Mouse (Mus musculus) erythroblast, embryonic 14.5 days (primary cell): ENCODE data around the gene Dst. TPM values are rescaled to one million over a fixed set of nuclear protein-coding genes. Genes with fewer than 3 reads are reported as not detected.

Experiments
- H3K27me3 ChIP-seq: 2 replicates; pipeline ENCODE4 v1.6.1; 2012; ENCODE audit warnings: inconsistent platforms; ENCODE audit not compliant: control insufficient read depth
- H3K36me3 ChIP-seq: 2 replicates; pipeline ENCODE4 v1.6.1; 2012; ENCODE audit warnings: mild to moderate bottlenecking, inconsistent platforms; ENCODE audit not compliant: control insufficient read depth
- H3K4me1 ChIP-seq: 2 replicates; pipeline ENCODE4 v1.6.1; 2012; ENCODE audit warnings: inconsistent platforms; ENCODE audit not compliant: control insufficient read depth
- H3K4me3 ChIP-seq: replicated peaks from 2 replicates; pipeline ENCODE3; 2012; ENCODE audit warnings: moderate library complexity, mild to moderate bottlenecking, inconsistent platforms
- H3K9me3 ChIP-seq: 2 replicates; pipeline ENCODE4 v1.6.1; 2012; ENCODE audit warnings: low read length, inconsistent platforms, mixed read lengths; ENCODE audit not compliant: control insufficient read depth
- GATA1 ChIP-seq: IDR thresholded peaks from 2 replicates; pipeline ENCODE4 v1.6.1; 2012; ENCODE audit warnings: low read length, inconsistent platforms, mixed read lengths
- TAL1 ChIP-seq: IDR thresholded peaks from 3 replicates; pipeline ENCODE4 v1.6.1; 2012; ENCODE audit warnings: low read length, inconsistent platforms, mixed read lengths
- polyA plus RNA-seq: library from polyadenylated mRNA; stranded (reverse); fragments of >175 nt; gene quantifications from 2 replicates; pipeline ENCODE4 v1.2.3, GENCODE M21; 2012

The Dst gene
- polyA plus RNA-seq, 1 experiment: 1.5 TPM

DNA sequence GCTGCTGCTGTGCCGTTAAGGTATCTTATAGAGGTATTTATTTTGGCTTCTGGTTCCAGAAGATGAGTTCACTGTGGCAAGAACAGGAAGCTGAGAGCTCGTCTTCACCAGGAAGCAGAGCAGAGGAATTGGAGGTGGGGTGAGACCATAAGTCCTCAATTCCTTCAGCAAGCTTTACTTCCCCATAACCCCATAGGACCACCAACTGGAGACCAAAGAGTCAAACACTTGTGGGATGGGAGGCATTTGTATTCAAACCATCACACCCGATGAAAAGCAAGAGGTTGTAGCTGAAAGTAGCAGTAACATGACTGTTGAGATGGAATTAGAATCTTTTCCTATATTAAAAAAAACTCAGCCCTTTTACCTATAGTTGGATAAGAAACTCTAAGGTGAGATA lies 132.0 kb downstream of the Dst start:
- no peaks in the 10 kb centered on the region for H3K36me3 ChIP-seq
- no peaks in the 10 kb centered on the region for H3K27me3 ChIP-seq
- H3K4me1 ChIP-seq: no peaks in the 10 kb centered on the region
- no peaks in the 10 kb centered on the region for H3K9me3 ChIP-seq
- no peak for TF ChIP-seq GATA1
- no peak for TF ChIP-seq TAL1
- H3K4me3 ChIP-seq: no peak overlapping the region

DNA sequence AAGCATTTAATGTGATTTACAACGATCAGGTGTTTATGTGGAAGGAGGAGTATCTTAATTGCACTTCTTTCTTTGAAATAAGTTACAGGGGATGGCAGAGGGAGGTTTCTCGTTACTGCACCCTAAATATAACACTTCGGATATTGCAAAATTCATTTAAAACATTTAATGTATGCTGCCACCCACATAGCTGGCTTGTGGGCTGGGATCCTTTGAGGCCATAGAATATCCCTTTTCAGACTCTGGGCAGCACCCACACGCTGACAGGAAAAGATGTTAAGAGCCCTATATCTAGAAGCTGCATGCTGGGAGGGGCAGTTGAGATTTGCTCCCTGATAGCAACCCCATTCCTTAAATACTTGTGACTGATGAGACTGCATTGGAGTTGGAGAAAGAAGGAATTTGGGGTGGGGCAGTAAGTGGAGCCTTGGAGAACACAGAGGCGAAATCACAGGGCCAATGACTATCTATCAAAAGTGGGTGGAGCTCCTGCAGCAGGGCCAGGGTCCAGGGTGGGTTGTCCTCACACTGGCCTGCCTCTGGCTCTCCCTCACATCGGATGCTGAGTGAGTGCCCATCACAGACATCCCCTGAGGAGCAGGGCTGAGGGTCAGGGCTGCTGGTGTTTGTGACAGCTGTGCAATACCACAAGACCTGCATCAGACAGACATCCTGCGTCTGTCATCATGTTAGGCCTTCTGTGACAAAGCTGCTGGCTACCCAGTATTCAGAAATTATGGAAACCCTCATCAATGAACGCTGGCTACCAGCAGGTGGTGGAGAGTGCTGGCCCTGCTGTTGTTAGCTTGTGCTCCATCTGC lies 133.1 kb downstream of the Dst start:
- H3K4me3 ChIP-seq: no peak overlapping the region
- H3K27me3 ChIP-seq: no peaks in the 10 kb centered on the region
- TF ChIP-seq GATA1: no peak
- TF ChIP-seq TAL1: no peak
- H3K9me3 ChIP-seq: no peaks in the 10 kb centered on the region
- no peaks in the 10 kb centered on the region for H3K4me1 ChIP-seq
- no peaks in the 10 kb centered on the region for H3K36me3 ChIP-seq

DNA sequence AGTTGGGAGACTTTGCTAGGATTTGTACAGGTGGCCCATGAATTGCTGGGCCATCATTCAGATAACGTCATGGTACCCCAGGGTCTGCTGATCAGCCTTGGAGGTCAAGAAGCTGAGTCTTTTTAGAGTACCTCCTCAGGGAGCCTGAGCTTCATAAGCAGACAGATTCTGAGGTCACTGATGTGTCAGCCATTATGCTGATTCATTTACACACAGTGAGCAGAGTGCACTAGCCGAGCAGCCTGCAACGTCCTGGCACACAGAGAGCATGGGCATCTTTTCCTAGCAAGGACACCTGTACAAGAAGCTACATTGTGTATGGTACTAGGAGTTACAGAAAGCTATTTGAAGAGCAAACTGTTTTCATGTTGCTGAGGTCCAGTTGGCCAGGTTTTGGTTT lies 134.3 kb downstream of the Dst start:
- Histone ChIP-seq H3K4me1 (no peaks in the 10 kb centered on the region), H3K9me3 (no peaks in the 10 kb centered on the region), H3K36me3 (no peaks in the 10 kb centered on the region), H3K4me3 (no peak overlapping the region), H3K27me3 (no peaks in the 10 kb centered on the region)
- TF ChIP-seq TAL1: no peak
- TF ChIP-seq GATA1: no peak

DNA sequence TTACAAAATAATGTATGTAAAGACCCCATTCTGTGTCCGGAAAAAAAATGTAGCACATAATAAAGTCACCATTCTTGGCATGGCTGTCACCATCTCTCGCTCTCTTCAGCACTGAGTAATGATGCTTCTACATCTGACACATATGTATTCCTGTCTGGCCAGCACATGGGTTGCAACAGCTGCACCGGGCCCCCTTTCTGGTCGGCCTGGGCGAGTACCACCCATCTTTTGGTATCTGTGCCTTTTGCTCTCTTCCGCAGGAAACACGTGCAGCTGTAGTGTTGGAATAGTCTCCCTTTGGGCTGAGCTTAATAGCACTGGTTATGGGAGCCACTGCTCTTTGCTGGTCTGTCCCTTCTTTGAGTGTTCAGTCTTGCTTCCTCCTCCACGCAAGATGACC lies 135.3 kb downstream of the Dst start:
- H3K4me3 ChIP-seq: no peak overlapping the region
- H3K9me3 ChIP-seq: no peaks in the 10 kb centered on the region
- TF ChIP-seq GATA1 (no peak), TAL1 (no peak)
- H3K27me3 ChIP-seq: no peaks in the 10 kb centered on the region
- no peaks in the 10 kb centered on the region for H3K36me3 ChIP-seq
- H3K4me1 ChIP-seq: no peaks in the 10 kb centered on the region

DNA sequence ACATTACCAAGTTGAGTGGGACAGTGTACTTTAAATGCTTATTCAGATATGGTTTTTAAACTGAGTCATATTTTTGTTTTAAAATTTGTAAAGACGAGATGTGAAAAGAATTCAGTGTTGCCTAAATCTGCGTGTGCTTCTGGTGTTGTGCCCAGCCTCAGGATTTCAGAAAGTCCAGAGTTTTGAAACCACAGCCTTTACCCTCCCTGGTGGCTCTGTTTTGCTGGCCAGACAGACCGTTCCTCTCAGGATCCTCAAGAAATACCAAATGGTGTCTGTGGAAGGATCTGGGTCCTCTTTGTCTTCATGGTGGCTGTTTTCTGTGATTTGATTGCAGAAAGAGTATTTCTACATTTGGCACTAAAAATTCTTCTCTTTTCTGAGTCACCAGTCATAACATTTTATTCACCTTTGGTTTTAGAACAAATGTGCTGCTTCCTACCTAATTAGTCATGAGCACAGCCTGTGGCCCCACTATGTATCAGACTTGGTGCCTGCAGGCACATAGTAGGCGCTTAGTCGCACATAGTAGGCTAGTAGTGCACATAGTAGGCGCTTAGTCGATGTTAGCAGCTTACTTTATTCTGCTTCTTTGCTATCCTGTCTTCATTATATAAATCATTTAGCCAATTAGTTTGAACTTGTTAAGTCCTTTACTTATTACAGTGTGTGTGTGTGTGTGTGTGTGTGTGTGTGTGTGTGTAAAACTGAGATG lies 136.0 kb downstream of the Dst start:
- Histone ChIP-seq H3K4me1 (no peaks in the 10 kb centered on the region), H3K4me3 (no peak overlapping the region), H3K9me3 (no peaks in the 10 kb centered on the region), H3K27me3 (no peaks in the 10 kb centered on the region), H3K36me3 (no peaks in the 10 kb centered on the region)
- TF ChIP-seq GATA1 (no peak), TAL1 (no peak)

DNA sequence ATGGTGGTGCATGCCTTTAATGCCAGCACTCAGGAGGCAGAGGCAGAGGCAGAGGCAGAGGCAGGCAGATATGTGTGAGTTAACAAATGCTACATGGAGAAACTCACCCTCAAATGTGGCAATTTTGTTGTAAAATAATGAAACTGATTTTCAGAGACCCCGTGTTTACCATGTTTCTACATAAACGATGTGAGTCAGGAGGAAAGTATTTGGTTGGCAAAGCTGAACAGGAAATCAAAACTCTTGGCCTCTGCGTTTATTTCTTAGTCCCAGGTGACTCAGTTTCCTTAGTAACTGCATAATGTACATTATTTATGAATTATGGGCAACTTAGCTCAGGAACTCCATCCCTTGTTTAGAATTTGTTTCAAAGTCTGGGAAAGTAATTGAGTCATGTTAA lies 136.7 kb downstream of the Dst start:
- no peaks in the 10 kb centered on the region for H3K9me3 ChIP-seq
- TF ChIP-seq GATA1 (no peak), TAL1 (no peak)
- H3K27me3 ChIP-seq: no peaks in the 10 kb centered on the region

DNA sequence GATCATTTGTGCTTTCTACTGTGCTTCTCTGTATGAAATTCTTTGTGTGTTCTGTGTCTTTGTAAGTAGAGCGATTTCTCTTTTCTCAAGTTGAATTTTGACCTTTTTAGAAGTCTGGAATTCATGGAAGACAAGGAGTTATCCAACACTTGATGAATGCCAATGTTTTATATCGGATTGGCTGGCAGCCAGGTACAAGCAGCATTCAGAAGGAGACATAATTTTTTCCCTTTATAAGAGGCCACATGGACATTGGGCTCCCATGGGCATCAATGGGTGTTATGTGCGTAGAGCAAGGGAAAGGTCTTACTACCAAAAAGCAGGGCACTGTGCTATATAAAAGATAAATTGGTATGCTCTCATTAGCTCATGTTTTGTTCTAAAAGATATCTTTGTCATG lies 139.3 kb downstream of the Dst start:
- no peak for TF ChIP-seq TAL1
- TF ChIP-seq GATA1: no peak
- H3K4me1 ChIP-seq: no peaks in the 10 kb centered on the region
- no peak overlapping the region for H3K4me3 ChIP-seq
- H3K36me3 ChIP-seq: no peaks in the 10 kb centered on the region
- H3K27me3 ChIP-seq: no peaks in the 10 kb centered on the region
- H3K9me3 ChIP-seq: no peaks in the 10 kb centered on the region

More for the DNA sequence above, 136.7 kb downstream of the Dst start:
- Histone ChIP-seq H3K4me3 (no peak overlapping the region), H3K4me1 (no peaks in the 10 kb centered on the region), H3K36me3 (no peaks in the 10 kb centered on the region)

DNA sequence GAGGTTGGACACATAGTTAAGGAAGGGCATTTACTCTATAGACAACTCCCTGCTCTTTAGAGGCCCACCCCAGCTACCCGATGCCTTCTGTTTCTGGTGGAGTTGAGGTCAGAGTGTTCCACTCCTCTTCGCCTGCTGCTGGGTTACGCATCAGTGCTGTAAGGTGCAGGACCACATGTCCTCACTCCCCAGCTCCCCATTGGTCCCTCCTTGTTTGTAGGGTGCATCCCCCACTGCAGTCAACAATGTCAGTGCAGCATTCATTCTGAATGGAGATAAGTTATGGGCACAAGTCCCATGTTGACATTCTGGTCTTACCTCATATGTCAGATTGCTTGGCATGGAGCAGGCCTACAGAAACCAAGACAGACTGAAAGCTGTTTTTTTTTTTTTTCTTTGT lies 143.2 kb downstream of the Dst start:
- no peak for TF ChIP-seq GATA1
- no peak for TF ChIP-seq TAL1
- H3K4me3 ChIP-seq: no peak overlapping the region
- H3K27me3 ChIP-seq: no peaks in the 10 kb centered on the region
- H3K36me3 ChIP-seq: no peaks in the 10 kb centered on the region
- no peaks in the 10 kb centered on the region for H3K4me1 ChIP-seq
- H3K9me3 ChIP-seq: no peaks in the 10 kb centered on the region

DNA sequence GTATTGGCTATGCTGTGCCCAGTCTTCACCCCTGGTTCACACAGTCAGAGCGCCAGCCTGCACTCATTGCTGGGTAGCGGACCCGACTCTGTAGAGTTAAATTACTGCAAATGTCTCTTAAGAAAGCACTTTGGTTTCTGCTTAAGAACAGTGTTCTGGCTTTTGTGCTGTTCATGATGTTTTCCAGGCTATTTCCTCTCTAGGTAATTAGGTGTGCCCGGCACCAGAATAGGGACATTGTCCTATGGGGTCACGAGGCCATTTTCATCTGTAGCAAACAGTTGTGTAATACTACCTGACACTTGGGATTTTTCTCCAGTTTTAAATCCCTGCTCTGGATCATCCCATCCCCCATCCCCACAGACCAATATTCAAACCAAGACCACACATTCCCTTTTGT lies 144.4 kb downstream of the Dst start:
- H3K4me3 ChIP-seq: no peak overlapping the region
- no peak for TF ChIP-seq GATA1
- TF ChIP-seq TAL1: no peak

More for the DNA sequence above, 144.4 kb downstream of the Dst start:
- no peaks in the 10 kb centered on the region for H3K4me1 ChIP-seq
- H3K36me3 ChIP-seq: no peaks in the 10 kb centered on the region
- no peaks in the 10 kb centered on the region for H3K9me3 ChIP-seq
- H3K27me3 ChIP-seq: no peaks in the 10 kb centered on the region
